Comparison of ENCODE assay signal across 22 mouse cellular contexts in genomic region chr7:112711977-112712376, GRCm38 (mm10). TPM values are rescaled to one million over a fixed set of nuclear protein-coding genes. Genes with fewer than 3 reads are reported as not detected.
A peak's percentile ranks its signal among the peaks of the same experiment; 100 is the strongest.
DNase-seq lines count a peak whose midpoint lies in the region; ATAC-seq and TF ChIP-seq lines count a peak whose summit lies in the region.
"Had no signal": no experiment of that assay in that cellular context is flagged by ENCODE, and none has a peak within 500 bp of the region (broad histone marks: within the 10 kb centered on the region; RNA-seq: fewer than 3 reads in every experiment).

No protein-coding gene starts in this region.

- TF ChIP-seq EP300 in CH12.LX (IDR thresholded peaks at IDR 0.05; ENCODE audit: low read length): no peak

- no peak for TF ChIP-seq CTCF in CH12.LX (conservative IDR thresholded peaks at IDR 0.05 in 1 of 2, IDR thresholded peaks at IDR 0.05 in 1 of 2; ENCODE audit: low read depth in 2 of 2, low read length in 2 of 2)

- dilution Hi-C loops in CH12.LX (cut with MboI; ENCODE audit: extremely low pct_ligation_motif_present, extremely low pct_unique_long_range_greater_than_20kb, low sequenced_read_pairs): no loop called here

- H3K79me2 ChIP-seq in CH12.LX (replicated peaks; ENCODE audit: control insufficient read depth, extremely low read depth, insufficient read depth, poor library complexity, severe bottlenecking): no peaks in the 10 kb centered on the region

- H3K4me3 ChIP-seq in CH12.LX (replicated peaks in 1 of 3; ENCODE audit: low read depth in 2 of 3, low read length in 2 of 3, poor library complexity in 1 of 3): no peak overlapping the region
- H3K4me3 ChIP-seq in intestine, embryonic 15.5 days (replicated peaks): no peak overlapping the region
- H3K4me3 ChIP-seq: embryonic facial prominence, embryonic 15.5 days; forebrain, embryonic 15.5 days; heart, adult 2 months; heart, embryonic 12.5 days; hindbrain, embryonic 15.5 days had no signal

- no peaks in the 10 kb centered on the region for H3K36me3 ChIP-seq in CH12.LX (replicated peaks in 1 of 2; ENCODE audit: control insufficient read depth in 1 of 2, insufficient read depth in 1 of 2, low read length in 1 of 2)
- H3K36me3 ChIP-seq in intestine, embryonic 15.5 days: no peaks in the 10 kb centered on the region
- H3K36me3 ChIP-seq: embryonic facial prominence, embryonic 15.5 days; forebrain, embryonic 15.5 days; heart, embryonic 12.5 days; hindbrain, embryonic 15.5 days had no signal

- WGBS in intestine, embryonic 15.5 days: 70% methylated on average over 5 of the region's 5 CpGs

- TF ChIP-seq RAD21 in CH12.LX (IDR thresholded peaks at IDR 0.05; ENCODE audit: low read depth, low read length): no peak

- in situ Hi-C loops in CH12.LX (cut with MboI; ENCODE audit: low pct_ligation_motif_present, low pct_unique_long_range_greater_than_20kb, low sequenced_read_pairs): no loop called here

- no peak overlapping the region for H3K9ac ChIP-seq in CH12.LX (ENCODE audit: insufficient read depth, low read depth)
- no peak overlapping the region for H3K9ac ChIP-seq in intestine, embryonic 15.5 days
- H3K9ac ChIP-seq: embryonic facial prominence, embryonic 15.5 days; forebrain, embryonic 15.5 days; heart, embryonic 12.5 days; hindbrain, embryonic 15.5 days had no signal

- peak; percentile 40 for ATAC-seq in intestine, embryonic 15.5 days
- peak; percentile 50; the same call in 1 of the 2 replicates for ATAC-seq in megakaryocyte progenitor cell, adult 5-6 weeks (replicated peaks; ENCODE audit: poor library complexity)
- ATAC-seq: CD4-positive, CD25-positive, alpha-beta regulatory T cell, adult 4 months; forebrain, embryonic 15.5 days had no signal

- no peaks in the 10 kb centered on the region for H3K9me3 ChIP-seq in CH12.LX (replicated peaks; ENCODE audit: low read length)
- H3K9me3 ChIP-seq in intestine, embryonic 15.5 days: no peaks in the 10 kb centered on the region
- H3K9me3 ChIP-seq: embryonic facial prominence, embryonic 15.5 days; forebrain, embryonic 15.5 days; heart, embryonic 12.5 days; hindbrain, embryonic 15.5 days had no signal

- intact Hi-C loops in gastrocnemius, postnatal 36 days (cut with DNase I): no loop called here

- no peak overlapping the region for H3K27ac ChIP-seq in CH12.LX (ENCODE audit: insufficient read depth, low read depth)
- H3K27ac ChIP-seq in intestine, embryonic 15.5 days: 0 out of 2 replicates have a peak overlapping the region, but pooled peaks have one; percentile 33
- H3K27ac ChIP-seq: embryonic facial prominence, embryonic 15.5 days; forebrain, embryonic 15.5 days; heart, adult 2 months; hindbrain, embryonic 15.5 days had no signal

- TF ChIP-seq POLR2A in CH12.LX (IDR thresholded peaks at IDR 0.05; ENCODE audit: low read depth, low read length): no peak

- no peak overlapping the region for H3K4me2 ChIP-seq in CH12.LX (ENCODE audit: insufficient read depth, low read depth, poor library complexity, severe bottlenecking)
- no peak overlapping the region for H3K4me2 ChIP-seq in intestine, embryonic 15.5 days (replicated peaks)
- H3K4me2 ChIP-seq: embryonic facial prominence, embryonic 15.5 days; forebrain, embryonic 15.5 days; heart, embryonic 12.5 days; hindbrain, embryonic 15.5 days had no signal

- H3K27me3 ChIP-seq in CH12.LX (replicated peaks): no peaks in the 10 kb centered on the region
- no peaks in the 10 kb centered on the region for H3K27me3 ChIP-seq in intestine, embryonic 15.5 days (replicated peaks)
- H3K27me3 ChIP-seq: embryonic facial prominence, embryonic 15.5 days; forebrain, embryonic 15.5 days; heart, embryonic 12.5 days; hindbrain, embryonic 15.5 days had no signal

- H3K4me1 ChIP-seq in CH12.LX (ENCODE audit: control insufficient read depth in 1 of 2, insufficient read depth in 2 of 2): peaks cover 0 to 14% of the 10 kb centered on the region in 2 experiments; a peak in 2 of 4 replicates
- peaks cover 38% of the 10 kb centered on the region for H3K4me1 ChIP-seq in intestine, embryonic 15.5 days (replicated peaks)

- DNase-seq in A20 (ENCODE audit: low read depth, low spot score) (peak; percentile 21), CH12.LX (ENCODE audit: extremely low read depth) (peak; percentile 38)
- DNase-seq in gastrocnemius, postnatal 36 days: no peak
- no peak for DNase-seq in thymus, postnatal 25 days
- DNase-seq in kidney, postnatal 10 days: no peak
- DNase-seq: adrenal gland, postnatal 14 days; B cell, adult 2 months; cerebellum, adult 11-12 months; cerebellum, adult 9-11 months; cerebellum, postnatal 36 days; embryo, embryonic 11 days; heart, adult 2 months; kidney, adult 18-20 months had no signal

TF ChIP-seq in CH12.LX, 34 proteins besides CTCF, POLR2A, EP300 and RAD21:
- TF ChIP-seq USF1 (IDR thresholded peaks at IDR 0.05; ENCODE audit: low read depth, low read length) (no peak), JUND (conservative IDR thresholded peaks at IDR 0.05; ENCODE audit: low read depth, low read length) (no peak), MEF2A (IDR thresholded peaks at IDR 0.05; ENCODE audit: borderline replicate concordance, low read depth, low read length) (no peak)

RNA-seq across cellular contexts. Expression of gene Tead1, which starts 32.9 kb away (rescaled TPM):
- total RNA-seq in CH12.LX (2012; rRNA removed) (0.08 TPM in 1 of 2 replicates, not detected in the other), CH12.LX (2014; rRNA removed) (0.03 TPM in 1 of 2 replicates, not detected in the other)
- 0.04 TPM in 1 of 2 replicates, not detected in the other for polyA plus RNA-seq in CH12.LX (2012; ENCODE audit: insufficient read length, low read depth)
- 17.5 and 18.3 TPM in 2 replicates for polyA plus RNA-seq in intestine, embryonic 15.5 days (2015; fragmentation: Nextera tagmentation; extraction: Ambion mirVana)
- total RNA-seq in megakaryocyte progenitor cell, adult 5-6 weeks (2015): not detected in 2 replicates
- not detected in 2 replicates for total RNA-seq in megakaryocyte progenitor cell, adult 5-6 weeks (2017)
- total RNA-seq in gastrocnemius, postnatal 36 days (2021): 100 to 1,000 TPM; 142 to 162 TPM
- total RNA-seq: hematopoietic stem cell, adult 5-6 weeks; MEL had no signal

Comparison
In these comparisons a context has a peak if more than half of its experiments do, and no peak if none do; other contexts are left out.
1. DNase-seq: peak in A20 (single experiment) and CH12.LX (single experiment); none in gastrocnemius, postnatal 36 days (0 of 2), thymus, postnatal 25 days (single experiment) and kidney, postnatal 10 days (single experiment).
2. RNA of gene Tead1, which starts 32.9 kb away (total RNA-seq): 142 to 162 TPM in gastrocnemius, postnatal 36 days; 0.03 to 0.08 TPM in CH12.LX and not detected in megakaryocyte progenitor cell, adult 5-6 weeks; every median in the first group is over 100 times any median in the second.